Mouse (Mus musculus): Measurements from ENCODE around the gene Atp6v1e1. TPM values are rescaled to one million over a fixed set of nuclear protein-coding genes. Genes with fewer than 3 reads are reported as not detected.
"Not testable (repeated sequence)": the region's sequence is repeated elsewhere in the genome, so short reads cannot be mapped to it uniquely, and the experiment has no call there.

Atp6v1e1 gene
- total RNA-seq, 2 experiments from 2014 or later = 455 to 500 TPM

DNA sequence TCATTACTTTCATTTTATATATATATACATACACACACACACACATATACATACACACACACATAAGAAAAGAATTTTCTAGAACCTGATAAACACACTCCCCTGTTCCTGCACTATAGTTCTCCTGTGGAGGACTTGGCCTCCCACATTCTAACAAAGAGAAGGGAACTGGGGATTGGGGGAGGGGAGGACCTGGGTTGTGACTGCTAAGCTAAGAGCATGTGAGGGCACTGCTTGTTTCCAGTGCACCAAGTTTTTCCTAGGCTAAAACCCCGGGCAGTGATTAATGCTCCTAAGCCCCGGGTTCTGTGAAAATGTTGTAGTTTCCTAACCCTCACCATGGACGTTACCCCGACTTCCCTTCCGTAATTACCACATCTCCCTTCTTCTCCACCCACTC is 2.4 kb downstream of the Atp6v1e1 start:
- no peak for DNase-seq

DNA sequence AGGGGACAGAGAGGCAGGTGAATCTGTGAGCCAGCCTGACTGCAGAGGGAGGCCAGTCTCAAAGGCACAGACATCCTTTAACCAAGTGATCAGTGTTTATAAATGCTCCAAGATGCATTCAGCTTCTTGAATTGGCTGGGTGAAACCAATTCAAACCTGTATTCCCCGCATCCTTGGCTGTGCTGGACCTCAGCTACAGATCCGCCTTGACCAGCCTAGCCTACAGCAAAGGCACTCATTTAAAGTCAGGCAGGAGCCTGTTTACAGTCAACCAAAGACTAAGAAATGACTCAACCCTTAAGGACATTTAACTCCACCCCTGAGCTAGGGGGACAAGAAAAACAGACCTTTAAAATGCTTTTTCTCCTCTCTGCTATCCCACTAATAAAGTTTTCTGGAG is 3.3 kb downstream of the Atp6v1e1 start:
- no peak for DNase-seq

DNA sequence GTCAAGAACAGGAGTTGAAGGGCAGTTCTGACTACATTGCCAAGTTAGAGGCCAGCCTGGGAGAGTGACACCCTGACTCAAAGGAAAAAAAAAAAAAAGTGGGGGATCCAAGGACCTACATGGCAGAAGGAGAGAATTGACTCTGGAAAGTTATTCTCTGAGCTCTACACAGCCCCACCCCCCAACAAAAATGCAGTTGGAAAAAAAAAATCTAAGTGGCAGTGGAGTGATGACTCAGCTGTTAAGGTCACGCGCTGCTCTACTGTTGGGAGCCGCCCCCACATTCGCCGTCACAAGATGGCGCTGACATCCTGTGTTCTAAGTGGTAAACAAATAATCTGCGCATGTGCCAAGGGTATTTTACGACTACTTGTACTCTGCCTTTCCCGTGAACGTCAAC is 10.6 kb downstream of the Atp6v1e1 start:
- not testable (repeated sequence) for DNase-seq

DNA sequence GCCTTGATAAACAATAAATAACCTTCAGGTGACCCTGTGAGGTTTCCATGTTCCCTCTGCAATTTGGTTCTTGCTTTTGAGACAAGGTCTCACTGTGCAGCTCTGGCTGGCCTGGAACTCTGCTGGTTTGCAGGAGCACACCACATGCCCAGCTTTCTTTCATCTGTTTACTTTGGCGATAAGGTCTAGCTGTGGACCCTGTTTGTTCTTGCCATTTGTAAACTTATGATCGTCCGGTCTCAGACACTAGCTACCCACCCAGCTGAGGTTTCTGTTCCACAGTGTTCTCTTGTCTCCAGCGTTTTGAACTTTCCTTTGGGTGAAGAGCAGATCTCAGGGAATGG is 14.9 kb downstream of the Atp6v1e1 start:
- DNase-seq = no peak

DNA sequence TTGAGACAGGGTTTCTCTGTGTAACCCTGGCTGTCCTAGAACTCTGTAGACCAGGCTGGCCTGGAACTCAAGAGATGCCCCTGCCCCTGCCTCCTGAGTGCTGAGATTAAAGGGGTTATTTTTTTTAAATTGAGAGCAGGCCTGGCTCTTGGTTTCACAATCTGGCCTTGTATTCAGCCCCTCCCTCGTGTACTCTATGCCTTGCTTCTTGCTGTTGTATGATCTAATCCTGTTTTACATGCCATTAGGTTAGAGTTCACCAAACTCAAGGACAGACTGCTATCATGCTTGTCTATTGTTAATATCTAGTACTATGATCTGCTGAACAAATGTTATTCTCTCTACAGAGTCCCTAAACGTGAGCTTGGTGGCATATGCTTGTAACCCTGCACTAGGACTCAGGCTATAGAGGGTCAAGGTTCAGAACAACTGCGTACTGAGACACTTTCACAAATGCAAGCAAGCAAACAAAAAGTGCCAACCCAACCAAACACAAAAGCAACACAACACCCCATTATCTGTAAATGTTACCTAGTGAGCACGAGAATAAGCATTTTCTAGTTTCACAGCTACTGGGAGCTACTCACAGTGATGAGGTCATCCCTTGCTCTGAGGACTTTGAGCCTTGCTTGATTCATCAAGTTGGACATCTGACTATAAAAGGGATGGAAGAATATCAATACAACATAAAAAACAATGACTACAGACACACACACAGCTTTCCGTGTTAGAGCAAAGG is 15.4 kb downstream of the Atp6v1e1 start:
- DNase-seq = no peak

DNA sequence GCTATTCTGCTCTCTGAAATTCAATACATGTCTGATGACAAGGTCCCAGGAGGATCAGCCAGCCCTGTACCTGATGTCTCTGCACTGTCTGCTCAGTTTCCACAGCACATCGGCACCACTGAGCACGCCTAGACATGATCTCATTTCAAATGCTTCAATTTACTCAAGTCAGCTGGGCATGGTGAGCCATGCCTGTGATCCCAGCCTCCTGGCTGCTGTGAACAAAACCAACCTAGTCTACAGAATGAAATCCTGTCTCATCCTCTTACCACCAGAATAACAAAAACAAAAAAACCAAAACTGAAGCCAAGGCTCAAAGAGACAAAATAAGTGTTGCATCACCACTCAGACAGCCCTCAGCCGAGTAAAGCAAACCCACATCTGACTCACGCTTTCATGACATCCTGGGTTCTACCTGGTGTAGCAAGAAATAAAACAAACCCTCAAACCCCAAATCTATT is 23.0 kb downstream of the Atp6v1e1 start:
- no peak for DNase-seq

DNA sequence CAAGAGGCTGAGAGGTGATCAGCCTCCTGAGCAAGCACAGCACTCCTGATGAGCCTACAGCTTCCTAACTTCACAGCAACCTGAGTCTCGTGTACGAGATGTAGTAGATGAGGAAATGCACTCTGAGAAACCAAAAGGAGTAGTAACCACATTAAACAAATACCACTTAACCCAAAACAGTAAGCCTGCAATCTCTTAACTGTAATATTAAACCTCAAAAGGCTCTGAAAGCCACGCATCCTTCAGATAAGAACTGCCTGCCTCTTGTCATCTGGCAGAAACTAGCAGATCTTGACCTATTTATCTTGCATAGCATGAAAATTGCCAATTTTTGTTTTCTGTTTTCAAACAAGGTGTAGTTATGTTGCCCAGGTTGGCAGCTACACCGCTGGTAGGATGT is 23.7 kb downstream of the Atp6v1e1 start:
- no peak for DNase-seq

DNA sequence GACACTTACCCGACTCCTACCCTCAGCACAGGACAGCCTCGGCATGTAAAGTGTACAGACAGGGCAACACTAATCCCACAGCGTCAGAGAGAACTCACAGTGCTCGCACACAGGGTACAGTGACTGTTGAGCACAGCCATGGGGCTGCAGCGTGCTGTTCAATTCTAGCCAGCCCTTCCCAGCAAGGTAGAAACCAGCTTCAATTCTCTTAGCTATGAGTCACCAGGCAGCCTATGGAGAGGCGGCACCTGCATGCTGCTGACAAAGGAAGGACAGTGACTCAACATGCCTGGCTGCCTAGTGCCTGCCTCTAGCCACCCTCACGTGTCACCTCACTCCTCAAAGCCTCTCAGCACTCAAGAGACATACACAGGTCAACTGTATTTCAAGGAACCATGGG is 24.6 kb downstream of the Atp6v1e1 start:
- DNase-seq = no peak

DNA sequence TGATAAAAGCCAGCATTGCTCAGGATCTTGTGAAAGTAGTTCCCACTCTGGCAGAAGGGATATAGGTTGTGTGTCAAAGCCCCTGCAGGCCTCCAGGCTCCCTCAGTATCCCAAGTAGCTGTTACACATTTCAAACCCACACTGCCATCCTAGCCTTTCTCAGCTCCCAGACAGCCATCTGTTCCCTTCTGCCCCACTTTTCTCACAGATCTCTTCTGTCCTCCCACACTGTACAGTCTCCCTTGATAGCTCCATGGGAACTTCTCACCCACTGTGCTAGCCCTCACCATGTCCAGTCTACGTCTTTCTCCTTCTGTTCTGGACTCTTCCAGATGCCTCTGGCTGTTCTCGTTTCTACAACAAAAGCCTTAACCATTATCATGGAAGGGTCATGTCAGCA is 26.5 kb downstream of the Atp6v1e1 start:
- DNase-seq = no peak

DNA sequence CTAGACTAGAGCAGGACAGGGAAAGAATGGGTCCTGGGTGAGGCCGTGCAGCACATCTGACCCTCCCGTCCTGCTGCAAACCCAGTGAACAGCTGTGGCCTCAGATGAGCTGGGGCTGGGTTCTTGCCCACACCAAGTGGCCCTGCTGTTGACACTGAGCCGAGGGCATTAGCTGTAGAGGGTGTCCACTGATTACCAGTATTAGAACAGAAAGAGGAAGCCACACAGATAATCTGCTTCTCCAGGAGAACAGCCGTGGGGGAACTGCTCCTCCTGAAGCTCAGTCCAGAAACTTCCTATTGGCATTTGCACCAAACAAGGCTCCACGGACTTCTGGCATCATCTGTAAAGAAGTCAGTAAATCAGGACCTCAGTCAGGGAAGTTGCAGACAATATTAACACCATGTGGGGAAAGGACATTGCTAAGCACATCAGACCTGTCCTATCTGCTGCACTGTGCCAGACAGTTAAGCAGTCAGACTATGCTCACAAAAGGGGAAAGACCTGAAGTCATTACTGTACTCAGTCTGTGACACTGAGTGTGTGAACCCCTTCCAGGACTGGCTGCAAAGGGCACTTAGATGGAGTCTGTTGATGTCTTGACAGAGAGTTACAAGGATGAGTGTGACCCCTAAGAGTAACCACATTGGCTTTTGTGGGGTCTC is 27.0 kb downstream of the Atp6v1e1 start:
- DNase-seq = no peak

DNA sequence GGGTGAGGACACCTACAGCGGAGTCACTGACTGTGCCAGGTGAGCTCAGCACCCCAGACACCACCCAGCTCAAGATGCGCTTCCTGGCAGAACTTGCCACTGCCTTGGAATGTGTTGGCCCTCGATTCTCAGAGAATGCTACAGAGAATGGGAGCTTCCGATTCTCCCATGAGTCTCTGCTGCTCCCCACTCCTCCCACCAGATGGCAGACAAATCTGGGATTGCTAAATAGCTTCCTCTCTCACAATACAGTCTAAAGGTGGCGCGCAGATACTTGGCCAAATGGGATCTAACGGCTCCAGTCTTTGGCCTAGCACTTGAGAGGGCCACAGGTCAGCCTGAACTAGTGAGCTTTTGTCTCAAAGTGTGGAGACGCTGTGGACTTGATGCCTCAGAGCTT is 29.6 kb downstream of the Atp6v1e1 start:
- DNase-seq = peak in 1 of 2 experiments; percentile 51

DNA sequence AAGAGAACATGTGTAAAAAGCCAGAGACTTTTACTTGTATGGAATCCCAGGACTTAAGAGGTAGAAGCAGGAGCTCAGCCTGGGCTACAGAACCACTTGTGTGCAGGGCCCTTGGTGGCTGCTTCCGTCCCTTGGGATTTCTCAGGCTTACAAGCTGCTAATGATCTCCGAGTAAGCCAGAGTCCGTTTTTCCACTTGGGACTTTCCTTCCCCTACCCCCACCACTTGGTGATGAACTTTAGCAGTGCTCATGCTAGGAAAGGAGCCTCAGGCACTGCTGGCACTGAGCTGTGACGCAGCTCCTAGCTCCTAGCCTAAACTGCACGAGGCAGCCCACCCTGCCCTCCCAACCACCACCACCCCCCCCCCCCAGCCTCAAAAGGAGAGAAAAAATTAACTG is 31.9 kb downstream of the Atp6v1e1 start:
- no peak for DNase-seq

DNA sequence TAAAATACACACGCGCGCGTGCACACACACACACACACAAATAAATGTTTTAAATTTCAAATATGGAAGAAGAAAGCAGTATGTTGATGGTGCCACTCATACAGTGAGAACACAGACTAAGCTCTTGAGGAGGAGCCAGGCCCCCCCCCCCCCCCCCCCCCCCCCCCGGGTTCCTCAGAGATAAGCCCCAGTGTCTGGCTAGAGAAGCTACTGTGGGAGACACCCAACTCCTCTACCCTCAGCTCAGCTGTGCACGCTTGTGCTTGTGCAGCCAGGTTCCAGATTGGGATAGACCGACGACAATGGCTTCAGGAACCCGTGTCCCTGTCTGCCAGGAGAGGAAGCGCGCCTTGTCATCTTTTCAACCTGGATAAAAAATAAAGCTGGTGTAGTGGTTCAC is 32.4 kb downstream of the Atp6v1e1 start:
- DNase-seq = no peak

DNA sequence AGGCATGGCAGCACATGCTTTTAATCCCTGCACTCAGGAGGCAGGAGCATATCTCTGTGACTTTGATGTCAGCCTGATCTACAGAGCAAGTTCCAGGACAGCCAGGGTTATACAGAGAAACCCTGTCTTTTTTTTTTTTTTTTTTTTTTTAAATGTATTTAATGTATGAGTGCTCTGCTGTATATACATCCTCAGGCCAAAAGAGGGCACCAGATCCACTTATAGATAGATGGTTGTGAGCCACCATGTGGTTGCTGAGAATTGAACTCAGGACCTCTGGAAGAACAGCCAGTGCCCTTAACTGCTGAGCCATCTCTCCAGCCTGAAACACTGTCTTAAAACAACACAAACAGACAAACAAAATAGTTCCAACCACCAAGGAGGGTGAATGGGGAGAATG is 33.7 kb downstream of the Atp6v1e1 start:
- no peak for DNase-seq

DNA sequence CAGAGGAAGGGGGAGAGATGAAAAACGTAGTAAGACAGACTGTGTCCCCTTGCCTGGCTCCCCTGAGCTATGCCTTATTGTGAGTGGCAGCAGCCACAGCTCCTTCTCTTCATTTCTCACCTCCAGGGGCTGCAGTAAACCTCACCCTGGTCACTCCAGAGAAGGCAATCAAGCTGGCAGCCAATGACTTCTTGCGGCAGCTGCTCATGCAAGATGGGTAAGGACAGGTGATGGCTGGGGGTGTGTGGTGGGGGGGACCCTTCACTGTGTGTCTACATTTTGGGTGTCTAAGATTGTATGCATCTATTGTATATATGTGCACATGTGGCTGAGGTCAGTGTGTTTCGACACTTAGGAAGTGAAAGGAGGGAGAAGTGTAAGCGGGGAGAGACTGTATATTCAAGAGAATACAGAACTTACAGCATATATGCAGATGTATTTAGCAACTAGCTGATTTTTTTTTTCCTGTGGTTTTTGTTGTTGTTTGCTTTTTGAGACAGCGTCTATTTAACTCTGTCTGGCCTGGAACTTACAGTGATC is 34.5 kb downstream of the Atp6v1e1 start:
- no peak for DNase-seq

DNA sequence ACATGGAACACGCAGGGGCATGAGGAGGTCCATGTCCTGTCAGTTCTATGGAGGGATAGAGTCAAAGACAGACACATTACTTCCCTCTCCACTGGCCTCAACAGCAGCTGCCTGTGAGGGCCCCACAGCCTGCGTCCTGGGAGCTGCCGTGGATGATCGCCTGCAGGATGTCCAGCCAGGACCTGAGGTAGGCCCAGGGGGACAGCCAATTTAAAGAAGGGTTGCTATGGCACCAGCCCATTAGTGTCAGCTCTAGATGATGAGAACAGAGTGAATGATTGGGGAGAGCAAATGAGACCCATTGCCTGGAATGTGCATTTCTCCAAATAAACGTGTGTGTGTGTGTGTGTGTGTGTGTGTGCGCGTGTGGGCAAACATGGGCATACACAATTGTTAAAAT is 38.2 kb downstream of the Atp6v1e1 start:
- DNase-seq = no peak

DNA sequence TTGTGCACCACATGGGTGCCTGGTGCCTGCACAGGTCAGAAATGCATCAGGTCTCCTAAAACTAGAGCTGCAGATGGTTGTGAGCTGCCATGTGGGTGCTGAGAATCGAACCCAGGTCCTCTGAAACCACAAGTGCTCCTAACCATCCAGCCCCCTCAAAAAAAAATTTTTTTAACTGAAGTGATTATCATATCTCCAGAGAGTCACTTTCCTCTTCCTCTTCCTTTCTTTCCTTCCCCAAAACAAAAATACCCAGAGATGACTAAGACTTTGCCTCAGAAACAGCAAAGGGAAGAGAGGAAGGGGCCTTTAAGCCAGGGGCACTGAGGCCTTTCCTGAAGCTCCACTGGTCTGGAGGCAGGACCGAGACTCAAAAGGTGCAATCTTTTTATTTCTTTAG is 39.6 kb downstream of the Atp6v1e1 start:
- DNase-seq = no peak

DNA sequence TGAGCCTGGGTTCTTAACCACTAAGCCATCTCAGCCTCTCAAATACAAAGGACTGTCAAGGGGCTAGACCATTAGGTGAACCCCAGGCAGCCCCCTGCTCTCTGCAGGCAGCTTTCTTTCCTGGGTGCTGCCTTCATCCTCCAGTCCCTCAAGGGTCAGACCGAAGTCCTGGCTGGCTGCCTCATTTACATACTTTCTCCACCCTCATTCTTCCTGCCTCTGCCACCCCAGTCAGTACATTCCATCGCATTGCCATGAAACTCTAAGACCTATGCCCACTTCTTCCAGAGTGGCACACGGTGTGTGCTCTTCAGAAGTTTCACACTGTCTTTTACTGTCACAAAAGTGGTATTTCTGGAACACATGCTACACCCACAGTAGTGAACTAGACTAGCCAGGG is 44.4 kb downstream of the Atp6v1e1 start:
- DNase-seq = no peak

DNA sequence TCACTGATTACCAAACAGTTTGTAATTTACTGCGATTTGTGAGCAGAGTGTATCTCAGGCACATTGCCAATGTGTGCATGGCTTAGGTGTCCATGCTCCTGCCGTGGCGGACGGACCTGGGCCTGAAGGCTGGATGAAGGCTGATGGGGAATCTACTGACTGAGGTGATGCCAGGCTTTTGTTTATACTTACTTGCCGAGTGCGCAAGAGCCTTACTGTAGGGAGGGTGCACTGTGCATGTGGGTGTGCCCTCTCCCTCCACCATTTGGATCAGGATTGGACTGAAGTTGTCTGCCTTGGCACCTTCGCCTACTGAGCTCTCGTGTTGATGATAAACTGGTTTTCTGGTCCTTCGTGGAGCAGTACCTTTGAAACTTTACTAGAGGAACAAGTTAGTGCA is 45.1 kb downstream of the Atp6v1e1 start:
- DNase-seq = no peak

DNA sequence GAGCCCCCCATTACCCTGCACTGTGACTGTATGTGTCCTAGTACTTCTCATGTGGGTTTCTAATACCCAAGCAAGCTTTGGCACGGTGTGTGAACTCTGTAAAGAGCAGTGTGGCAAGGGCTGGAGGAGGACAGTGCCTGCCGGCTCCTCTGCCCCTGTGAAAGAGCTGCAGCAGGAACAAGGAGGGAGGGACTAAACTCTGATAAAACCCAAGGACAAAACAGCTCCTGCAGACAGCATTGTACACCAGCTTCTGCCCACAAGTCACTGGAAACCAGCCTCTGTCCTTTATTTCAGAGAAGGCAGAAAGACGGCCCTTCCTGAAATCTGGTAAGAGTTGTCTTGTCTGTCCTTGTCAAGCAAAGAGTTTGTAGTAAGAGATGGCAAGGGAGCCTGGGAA is 46.3 kb downstream of the Atp6v1e1 start:
- DNase-seq = no peak

DNA sequence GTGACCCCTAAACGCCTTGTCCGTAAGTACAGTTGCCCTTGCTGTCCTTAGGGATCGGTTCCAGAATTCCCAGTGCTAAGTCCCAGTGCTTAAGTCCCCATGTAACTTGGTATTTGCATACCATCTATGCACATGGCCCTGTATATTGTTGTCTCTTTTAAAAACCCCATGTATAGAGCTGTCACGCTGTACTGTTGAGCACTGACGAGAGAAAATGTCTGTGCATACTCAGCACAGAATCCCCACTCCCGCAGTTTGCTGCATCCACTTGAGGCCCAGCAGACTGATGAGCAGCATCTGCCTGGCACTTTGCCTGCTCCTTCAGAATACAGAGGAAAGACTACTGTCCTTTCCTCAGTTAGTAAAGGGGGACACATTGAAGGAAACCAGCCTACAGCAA is 48.8 kb downstream of the Atp6v1e1 start:
- DNase-seq = no peak

DNA sequence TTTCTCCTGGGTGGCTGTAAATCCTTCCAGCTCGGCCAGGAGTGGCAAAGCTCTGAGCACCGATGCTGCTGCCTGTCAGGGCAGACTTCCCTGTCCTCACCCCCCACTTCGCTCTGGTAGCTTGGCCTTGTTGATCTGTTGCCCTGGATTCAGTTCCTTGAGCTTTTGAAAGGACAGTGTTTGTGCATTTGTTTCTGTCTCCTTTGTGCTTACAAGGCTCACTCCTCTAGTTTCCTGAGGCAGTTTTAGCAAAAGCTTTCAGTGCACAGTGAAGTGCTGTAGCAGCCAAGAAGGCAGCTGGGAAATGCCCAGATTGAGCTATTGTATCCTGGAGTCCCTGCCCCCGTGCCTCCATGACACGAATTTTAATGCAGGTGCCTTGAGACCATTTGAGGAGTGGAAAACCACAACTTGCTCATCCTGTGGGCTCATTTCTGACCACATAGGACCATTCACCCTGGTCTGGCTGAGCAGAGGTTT is 49.4 kb downstream of the Atp6v1e1 start, which contains the start of gene Slc25a18:
Gene Slc25a18, plus strand, starts transcription at position 430 of the 480 bp plus-strand sequence.
- DNase-seq = peak; percentile 50 to 60

DNA sequence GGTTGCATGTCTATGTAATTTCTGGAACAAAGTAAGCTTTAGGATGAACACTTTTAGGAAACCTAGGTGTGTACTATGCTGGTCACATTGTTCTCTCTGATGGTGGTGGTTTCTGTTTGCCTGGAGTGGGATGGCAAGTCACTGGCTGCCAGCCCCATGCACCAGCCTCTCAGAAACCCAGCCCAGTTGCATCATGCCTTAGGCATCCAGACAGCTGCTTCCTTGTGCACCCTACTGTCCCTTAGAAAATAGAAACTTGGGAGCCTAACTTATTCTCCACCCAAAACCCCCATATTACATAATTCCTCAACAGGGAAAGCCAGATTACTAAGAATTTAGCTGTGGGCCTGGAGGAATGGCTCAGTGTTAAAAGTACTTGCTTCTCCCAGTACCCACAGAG is 50.6 kb downstream of the Atp6v1e1 start:
- DNase-seq = no peak

DNA sequence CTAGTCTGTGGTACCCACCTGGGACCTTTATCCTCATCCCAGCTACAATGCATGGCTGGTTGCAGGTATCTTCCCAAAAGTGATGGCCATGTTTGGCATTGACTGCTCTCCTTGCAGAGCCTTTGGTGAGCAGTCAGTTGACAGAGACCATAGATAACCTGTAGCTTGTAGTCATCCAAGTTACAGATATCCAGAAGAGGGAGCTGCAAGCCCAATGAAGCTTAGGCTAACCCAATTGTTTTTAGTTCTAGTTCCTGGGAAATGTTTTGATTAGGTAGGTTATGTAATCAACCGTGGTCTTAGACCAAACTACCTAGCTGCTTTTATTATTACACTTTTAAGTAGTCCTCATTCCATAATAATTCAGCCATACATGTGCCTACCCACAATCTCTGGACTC is 51.2 kb downstream of the Atp6v1e1 start:
- no peak for DNase-seq
